Comparison of ENCODE assay signal across 8 mouse cellular contexts in the genomic region with DNA sequence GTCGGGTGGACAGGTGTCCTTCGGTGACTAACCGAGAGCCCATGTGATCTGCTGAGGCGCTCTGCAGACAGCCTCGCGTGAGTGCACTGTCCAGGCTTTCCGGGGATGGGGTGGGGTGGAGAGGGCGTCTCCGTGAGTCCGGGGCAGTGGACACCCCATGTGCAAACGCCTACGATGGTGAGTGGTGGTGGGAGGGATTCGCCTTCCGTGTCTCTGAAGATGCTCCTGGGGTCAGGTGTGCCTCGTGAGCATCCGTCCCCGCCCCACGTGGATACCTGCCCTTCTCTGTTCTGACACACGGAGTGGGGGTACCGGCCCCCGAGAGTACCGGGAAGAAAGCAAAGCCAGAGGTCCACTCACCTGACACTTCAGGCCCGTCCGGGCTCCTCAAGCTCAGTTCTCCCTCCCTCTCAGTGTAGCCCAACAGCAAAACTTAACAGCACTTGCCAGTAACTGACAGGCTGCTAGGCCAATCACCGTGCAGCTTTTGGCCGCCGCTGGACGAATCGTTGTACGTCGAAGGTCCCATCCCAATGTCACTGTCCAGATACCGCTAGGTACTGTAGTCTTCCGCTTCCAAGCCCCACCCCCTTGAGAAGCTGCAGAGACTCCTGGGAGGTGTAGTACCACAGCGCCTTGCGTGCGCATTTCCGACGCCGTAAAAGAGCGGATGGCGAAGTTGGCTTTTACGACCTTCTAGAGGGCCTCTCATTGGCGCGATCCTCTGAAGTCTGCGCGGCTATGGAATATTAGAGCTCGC. TPM values are rescaled to one million over a fixed set of nuclear protein-coding genes. Genes with fewer than 3 reads are reported as not detected.
DNase-seq lines count a peak whose midpoint lies in the region; ATAC-seq lines count a peak whose summit lies in the region.

A gene (minus strand): TSS at position 591 of the 760 bp plus-strand sequence.

- intact Hi-C loops in gastrocnemius, postnatal 14 days (cut with DNase I; ENCODE audit: low total_unique reads), result no loop called here
- intact Hi-C loops in left cerebral cortex, postnatal 10 days (cut with DNase I), result no loop called here

- DNase-seq in adrenal gland, adult (ENCODE audit: inconsistent age in 2 of 2, low spot score in 1 of 2), result peak; percentile 99 to 100
- peak; percentile 99 for DNase-seq in embryo, embryonic 10.5 days (ENCODE audit: low spot score)
- peak; percentile 99 for DNase-seq in gastrocnemius, postnatal 14 days
- DNase-seq in left cerebral cortex, postnatal 10 days (ENCODE audit: extremely low spot score in 1 of 2, low spot score in 2 of 2), result peak; percentile 99 to 100
- DNase-seq in right cerebral cortex, postnatal 25 days, result peak; percentile 99
- DNase-seq in urinary bladder, postnatal 4 days (ENCODE audit: low spot score in 2 of 2), result peak; percentile 98 to 99

- peak; percentile 91 for ATAC-seq in inflammation-experienced regulatory T-cells, adult 6 months
- ATAC-seq in megakaryocyte-erythroid progenitor cell, adult 5-6 weeks (replicated peaks; ENCODE audit: low FRiP score, low TSS enrichment, poor library complexity, severe bottlenecking), result peak; percentile 96

RNA-seq across cellular contexts. Expression of the gene that starts here (rescaled TPM):
- total RNA-seq in gastrocnemius, postnatal 14 days (2021), result 10 to 100 TPM; 40.9 to 45.2 TPM
- polyA plus RNA-seq in inflammation-experienced regulatory T-cells, adult 6 months (2017; shearing (Covaris generic)), result 10 to 100 TPM; 69.3 to 87.8 (median 80.1) TPM
- total RNA-seq in left cerebral cortex, postnatal 10 days (2021), result 10 to 100 TPM; 55.0 to 59.7 TPM
- 20.5 and 32.1 TPM in 2 replicates for total RNA-seq in megakaryocyte-erythroid progenitor cell, adult 5-6 weeks (2014; fragmentation: Nextera tagmentation)
- total RNA-seq in megakaryocyte-erythroid progenitor cell, adult 5-6 weeks (2017), result 14.2 and 19.6 TPM in 2 replicates

Comparison
In these comparisons a context has a peak if more than half of its experiments do, and no peak if none do; other contexts are left out.
1. Peak in every context shown above with its lines: DNase-seq and ATAC-seq.